Mouse (Mus musculus) limb, embryonic 14.5 days (tissue): ENCODE results near the gene Osbpl3. TPM values are rescaled to one million over a fixed set of nuclear protein-coding genes. Genes with fewer than 3 reads are reported as not detected.

Source experiments
- ATAC-seq: fragments of 200-750 bp; cut with Nextera tagmentation; 2 replicates; pipeline ENCODE4 v1.8.0; 2017; ENCODE audit warnings: low read depth, moderate number of reproducible peaks, moderate TSS enrichment; ENCODE audit not compliant: low FRiP score
- DNase-seq: peaks from one replicate; pipeline ENCODE4 v3.0.0-alpha.2; 2015; ENCODE audit warnings: low spot score
- H3K27ac ChIP-seq: fragments of 300-500 bp; sonication (generic); replicated peaks from 2 replicates; pipeline ENCODE4 v1.5.1; 2014; ENCODE audit warnings: low read depth, mild to moderate bottlenecking, low read length, moderate library complexity, mixed read lengths
- H3K27me3 ChIP-seq: fragments of 300-500 bp; sonication (generic); 2 replicates; pipeline ENCODE4 v1.6.1; 2014; ENCODE audit warnings: low read length, mixed read lengths; ENCODE audit not compliant: control insufficient read depth, insufficient read depth
- H3K36me3 ChIP-seq: fragments of 300-500 bp; sonication (generic); 2 replicates; pipeline ENCODE4 v1.6.1; 2014; ENCODE audit warnings: mild to moderate bottlenecking, low read length, moderate library complexity, mixed read lengths; ENCODE audit not compliant: control insufficient read depth, insufficient read depth
- H3K4me1 ChIP-seq: fragments of 300-500 bp; sonication (generic); 2 replicates; pipeline ENCODE4 v1.6.1; 2014; ENCODE audit warnings: antibody characterized with exemption, low read length, mixed read lengths; ENCODE audit not compliant: control insufficient read depth, insufficient read depth
- H3K4me2 ChIP-seq: fragments of 300-500 bp; sonication (generic); replicated peaks from 2 replicates; pipeline ENCODE4 v1.6.1; 2014; ENCODE audit warnings: low read depth, mild to moderate bottlenecking, low read length, moderate library complexity; ENCODE audit not compliant: severe bottlenecking
- H3K4me3 ChIP-seq: fragments of 300-500 bp; sonication (generic); replicated peaks from 2 replicates; pipeline ENCODE4 v1.5.1; 2014; ENCODE audit warnings: low read length
- H3K9ac ChIP-seq: fragments of 300-500 bp; sonication (generic); 2 replicates; pipeline ENCODE4 v1.6.1; 2014; ENCODE audit warnings: mild to moderate bottlenecking, low read depth, low read length, moderate library complexity; ENCODE audit not compliant: severe bottlenecking
- H3K9me3 ChIP-seq: fragments of 300-500 bp; sonication (generic); 2 replicates; pipeline ENCODE4 v1.6.1; 2016; ENCODE audit warnings: low read length; ENCODE audit not compliant: control insufficient read depth
- POLR2A ChIP-seq: fragments of 200-500 bp; IDR thresholded peaks from 2 replicates; pipeline ENCODE4 v1.8.0; 2012; ENCODE audit warnings: inconsistent platforms, mild to moderate bottlenecking, moderate library complexity, borderline replicate concordance; ENCODE audit not compliant: insufficient read depth, insufficient read length; ENCODE audit errors: extremely low read depth
- WGBS: fragments of 180-500 bp; shearing (Covaris S2); extraction: QIAGEN DNeasy Blood & Tissue Kit; methylation state at CpG from one replicate; pipeline ENCODE4 v1.1.7; 2014; 5-methylcytosine and 5-hydroxymethylcytosine counted together
- polyA plus RNA-seq, 2 experiments: library from polyadenylated mRNA; depleted of rRNA in 1 of 2; stranded (reverse) in 1 of 2; unstranded in 1 of 2; fragments of >200 nt; fragmentation: Nextera tagmentation in 1 of 2; extraction: Ambion mirVana in 1 of 2; gene quantifications; 2 replicates each; pipeline versions ENCODE4 v1.2.1 to v1.2.3; 2012 to 2014

Osbpl3 gene
- polyA plus RNA-seq, 2 experiments, result 10.9 to 19.8 TPM

DNA sequence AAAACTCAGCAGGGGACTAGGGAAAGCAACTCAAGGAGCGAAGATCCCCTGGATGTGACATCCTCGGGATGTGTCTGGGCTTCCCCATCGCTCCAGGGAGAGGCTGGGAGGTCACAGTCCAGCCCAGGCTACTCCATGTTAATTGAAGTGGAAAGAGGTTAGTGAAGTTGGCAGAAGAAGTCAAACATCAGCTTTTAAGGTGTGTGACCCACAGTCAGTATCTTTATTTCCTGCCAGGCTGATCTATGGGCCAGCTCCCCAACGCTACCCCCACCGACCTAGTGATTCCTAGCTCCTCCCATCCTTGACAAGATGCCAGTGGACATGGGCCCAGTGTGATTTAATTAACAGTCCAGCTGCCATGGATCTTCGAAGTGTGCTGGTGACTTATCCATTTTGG lies 122.7 kb downstream of the Osbpl3 start:
- TF ChIP-seq POLR2A, result no peak
- no peak for ATAC-seq
- H3K4me1 ChIP-seq, result no peaks in the 10 kb centered on the region

DNA sequence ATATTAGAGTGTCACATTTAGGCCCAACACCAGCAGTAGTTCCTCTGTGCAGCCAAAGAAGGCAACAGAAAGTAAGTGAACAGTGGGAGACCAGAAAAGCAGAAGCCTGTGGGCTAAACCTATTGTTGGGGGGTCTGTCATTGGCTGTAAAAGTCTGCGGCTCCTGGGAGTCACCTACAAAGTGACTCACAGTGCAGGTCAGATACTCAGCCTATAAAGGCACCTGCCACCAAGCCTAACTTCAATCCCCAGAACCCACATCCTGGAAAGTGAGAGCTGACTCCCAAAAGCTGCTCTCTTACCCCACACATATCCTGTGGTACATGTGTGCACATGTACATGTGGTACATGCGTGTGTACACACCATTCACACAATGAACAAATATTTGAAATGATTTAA lies 124.5 kb downstream of the Osbpl3 start:
- H3K9ac ChIP-seq, result no peak overlapping the region
- H3K4me1 ChIP-seq, result no peaks in the 10 kb centered on the region
- no peaks in the 10 kb centered on the region for H3K9me3 ChIP-seq
- no peaks in the 10 kb centered on the region for H3K27me3 ChIP-seq
- H3K27ac ChIP-seq, result no peak overlapping the region
- ATAC-seq (no peak), DNase-seq (no peak)
- H3K36me3 ChIP-seq, result peaks cover 11% of the 10 kb centered on the region
- no peak for TF ChIP-seq POLR2A
- 89% methylated on average over 2 of the region's 2 CpGs for WGBS
- H3K4me2 ChIP-seq, result no peak overlapping the region
- H3K4me3 ChIP-seq, result no peak overlapping the region

More for the DNA sequence above, 122.7 kb downstream of the Osbpl3 start:
- Histone ChIP-seq H3K4me3 (no peak overlapping the region), H3K27me3 (no peaks in the 10 kb centered on the region), H3K9ac (no peak overlapping the region), H3K27ac (no peak overlapping the region), H3K9me3 (no peaks in the 10 kb centered on the region), H3K4me2 (no peak overlapping the region), H3K36me3 (peaks cover 4% of the 10 kb centered on the region; the same call in 1 of the 2 replicates)
- no peak for DNase-seq
- 77% methylated on average over 6 of the region's 6 CpGs for WGBS

GRCm38 (mm10) chr6:50329380-50329779 lies 126.6 kb downstream of the Osbpl3 start:
- no peaks in the 10 kb centered on the region for H3K4me1 ChIP-seq
- 79% methylated on average over 8 of the region's 8 CpGs for WGBS
- TF ChIP-seq POLR2A, result no peak
- H3K27ac ChIP-seq, result no peak overlapping the region
- H3K9ac ChIP-seq, result no peak overlapping the region
- peaks cover 16% of the 10 kb centered on the region for H3K36me3 ChIP-seq
- no peaks in the 10 kb centered on the region for H3K27me3 ChIP-seq
- no peaks in the 10 kb centered on the region for H3K9me3 ChIP-seq
- no peak overlapping the region for H3K4me3 ChIP-seq
- ATAC-seq, result no peak
- no peak for DNase-seq
- H3K4me2 ChIP-seq, result no peak overlapping the region

DNA sequence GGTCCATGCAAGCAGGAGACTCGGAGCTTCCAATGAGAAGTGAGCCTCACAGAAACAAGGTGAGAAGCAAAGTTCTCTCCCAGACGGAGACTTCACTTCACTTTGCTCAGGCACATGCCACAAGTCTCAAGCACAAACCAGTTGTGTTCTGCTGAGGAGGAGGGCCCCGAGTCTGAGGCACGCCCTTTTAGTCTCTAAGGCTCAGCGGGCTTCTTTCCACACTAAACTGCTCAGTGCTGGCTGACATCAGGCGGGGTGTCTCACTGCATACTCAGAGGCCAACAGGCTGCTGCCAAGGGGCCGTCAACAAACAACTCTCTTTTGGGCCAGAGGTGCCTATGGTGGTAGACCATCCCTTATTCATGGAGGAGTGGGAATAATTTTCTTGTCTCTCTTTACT lies 127.1 kb downstream of the Osbpl3 start:
- TF ChIP-seq POLR2A, result no peak
- peaks cover 16% of the 10 kb centered on the region for H3K36me3 ChIP-seq
- no peaks in the 10 kb centered on the region for H3K27me3 ChIP-seq
- WGBS, result 42% methylated on average over 7 of the region's 7 CpGs
- peak; percentile 45 for DNase-seq
- H3K4me2 ChIP-seq, result no peak overlapping the region
- no peak overlapping the region for H3K4me3 ChIP-seq
- no peak; the same call in 1 of the 2 replicates for ATAC-seq
- H3K9ac ChIP-seq, result no peak overlapping the region
- H3K9me3 ChIP-seq, result no peaks in the 10 kb centered on the region
- no peak overlapping the region for H3K27ac ChIP-seq
- no peaks in the 10 kb centered on the region for H3K4me1 ChIP-seq

GRCm38 (mm10) chr6:50326192-50326591 lies 129.8 kb downstream of the Osbpl3 start:
- Histone ChIP-seq H3K4me3 (no peak overlapping the region), H3K36me3 (peaks cover 16% of the 10 kb centered on the region), H3K4me1 (no peaks in the 10 kb centered on the region), H3K4me2 (no peak overlapping the region), H3K27me3 (no peaks in the 10 kb centered on the region), H3K9me3 (no peaks in the 10 kb centered on the region), H3K27ac (no peak overlapping the region), H3K9ac (no peak overlapping the region)
- DNase-seq (no peak), ATAC-seq (no peak)
- no peak for TF ChIP-seq POLR2A
- 82% methylated on average over 4 of the region's 4 CpGs for WGBS

- Histone ChIP-seq H3K27ac (no peak overlapping the region), H3K4me3 (no peak overlapping the region), H3K9me3 (no peaks in the 10 kb centered on the region), H3K4me1 (no peaks in the 10 kb centered on the region), H3K27me3 (no peaks in the 10 kb centered on the region), H3K36me3 (peaks cover 19% of the 10 kb centered on the region), H3K4me2 (no peak overlapping the region), H3K9ac (no peak overlapping the region)
- no peak for TF ChIP-seq POLR2A
- ATAC-seq (no peak), DNase-seq (no peak)
- WGBS, result 83% methylated on average over 9 of the region's 9 CpGs
Measured at GRCm38 (mm10) chr6:50325485-50325884, 130.5 kb downstream of the Osbpl3 start.
